Mouse (Mus musculus): Measurements from ENCODE around the gene Gm28308. TPM values are rescaled to one million over a fixed set of nuclear protein-coding genes. Genes with fewer than 3 reads are reported as not detected.

The Gm28308 gene
- polyA plus RNA-seq, 1 experiment from 2014 or later = not detected

DNA sequence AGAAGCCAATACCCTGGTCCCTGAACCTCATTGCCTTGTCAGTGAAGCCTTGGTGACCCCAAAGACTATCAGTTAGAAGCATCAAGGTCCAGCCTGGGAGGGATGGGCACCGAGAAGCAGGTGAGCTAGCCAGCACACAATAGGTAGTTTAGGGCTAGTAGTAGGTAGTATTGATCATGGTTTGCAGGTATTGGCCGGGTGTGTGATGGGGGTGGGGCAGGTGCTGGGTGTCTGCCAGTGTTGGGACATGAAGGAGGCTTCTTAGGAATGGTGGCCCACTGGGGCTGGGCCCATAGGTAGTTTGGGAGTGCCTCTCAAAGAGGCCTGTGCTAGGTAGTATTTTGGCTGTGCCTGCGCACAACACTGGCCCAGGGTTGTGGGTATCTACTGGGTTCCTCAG lies 1.9 kb upstream of the Gm28308 start:
- no peak for ATAC-seq (ENCODE audit: insufficient number of reproducible peaks, low FRiP score, low TSS enrichment, low read depth)
- no peak overlapping the region for H3K4me3 ChIP-seq (replicated peaks)
- no peaks in the 10 kb centered on the region for H3K9me3 ChIP-seq (replicated peaks)
- no peaks in the 10 kb centered on the region for H3K36me3 ChIP-seq
- no peak overlapping the region for H3K4me2 ChIP-seq (replicated peaks)
- H3K9ac ChIP-seq = no peak overlapping the region
- H3K4me1 ChIP-seq = peaks cover 24% of the 10 kb centered on the region
- H3K27me3 ChIP-seq = peaks cover 99% of the 10 kb centered on the region
- 12% methylated on average over 3 of the region's 3 CpGs for WGBS
- no peak overlapping the region for H3K27ac ChIP-seq (replicated peaks)

DNA sequence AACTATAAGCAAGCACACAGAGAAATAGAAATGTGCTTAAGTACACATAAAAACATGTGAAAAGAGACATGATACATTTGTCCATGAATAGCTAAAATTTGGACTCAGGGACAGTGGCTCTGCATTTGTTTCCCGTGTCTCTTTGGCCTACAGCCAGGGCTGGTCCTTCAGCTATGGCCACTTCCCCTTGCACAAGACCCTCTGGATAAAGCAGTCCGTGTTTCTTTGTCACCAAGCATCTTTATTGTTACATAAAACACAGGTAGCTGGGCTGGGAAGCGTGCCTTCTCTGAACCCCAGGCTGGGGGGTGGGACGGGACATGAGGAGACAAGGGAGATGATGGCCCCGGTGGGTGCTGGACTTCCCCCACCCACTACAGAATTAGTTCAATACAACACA lies 1.1 kb upstream of the Gm28308 start:
- Histone ChIP-seq H3K4me3 (replicated peaks) (no peak overlapping the region), H3K27ac (replicated peaks) (no peak overlapping the region), H3K4me1 (peaks cover 24% of the 10 kb centered on the region), H3K27me3 (peaks cover 99% of the 10 kb centered on the region), H3K9me3 (replicated peaks) (no peaks in the 10 kb centered on the region), H3K36me3 (no peaks in the 10 kb centered on the region), H3K9ac (no peak overlapping the region), H3K4me2 (replicated peaks) (no peak overlapping the region)
- ATAC-seq (ENCODE audit: insufficient number of reproducible peaks, low FRiP score, low TSS enrichment, low read depth) = no peak
- WGBS = 11% methylated on average over 5 of the region's 5 CpGs

DNA sequence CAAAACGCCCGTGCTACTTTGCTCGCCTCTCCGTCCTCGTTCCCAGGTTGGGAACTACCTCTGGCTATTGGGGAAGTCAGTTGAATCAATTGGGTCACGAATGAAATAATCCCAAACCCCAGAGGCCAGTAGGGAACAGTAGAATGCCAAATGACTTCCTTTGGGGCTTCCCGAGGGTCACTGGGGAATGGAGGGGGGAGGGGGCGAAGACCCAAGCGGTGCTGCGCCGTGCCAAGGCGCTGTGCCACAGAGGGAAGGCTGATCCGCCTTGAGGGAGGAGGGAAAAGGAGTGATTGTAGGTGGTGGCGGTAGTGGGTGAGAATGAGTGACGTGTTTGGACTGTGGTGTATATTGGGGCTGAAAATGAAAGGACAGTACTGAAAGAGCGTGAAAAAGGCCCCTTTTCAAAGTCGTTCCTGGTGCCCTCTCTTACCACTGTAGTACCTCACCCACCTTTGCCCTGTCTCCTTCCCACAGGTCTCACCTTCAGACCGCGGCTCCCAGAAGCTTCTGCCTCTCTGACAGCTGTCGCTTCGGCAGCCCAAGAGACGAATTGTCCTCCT lies 502 bp downstream of the Gm28308 start:
- H3K9me3 ChIP-seq (replicated peaks) = no peaks in the 10 kb centered on the region
- no peak for ATAC-seq (ENCODE audit: insufficient number of reproducible peaks, low FRiP score, low TSS enrichment, low read depth)
- WGBS = under 1% methylated on average over 22 of the region's 22 CpGs
- no peak overlapping the region for H3K27ac ChIP-seq (replicated peaks)
- H3K27me3 ChIP-seq = peaks cover 98% of the 10 kb centered on the region
- H3K36me3 ChIP-seq = no peaks in the 10 kb centered on the region
- H3K4me3 ChIP-seq (replicated peaks) = peak overlapping the region; percentile 24
- no peak overlapping the region for H3K4me2 ChIP-seq (replicated peaks)
- H3K9ac ChIP-seq = no peak overlapping the region
- peaks cover 30% of the 10 kb centered on the region for H3K4me1 ChIP-seq

DNA sequence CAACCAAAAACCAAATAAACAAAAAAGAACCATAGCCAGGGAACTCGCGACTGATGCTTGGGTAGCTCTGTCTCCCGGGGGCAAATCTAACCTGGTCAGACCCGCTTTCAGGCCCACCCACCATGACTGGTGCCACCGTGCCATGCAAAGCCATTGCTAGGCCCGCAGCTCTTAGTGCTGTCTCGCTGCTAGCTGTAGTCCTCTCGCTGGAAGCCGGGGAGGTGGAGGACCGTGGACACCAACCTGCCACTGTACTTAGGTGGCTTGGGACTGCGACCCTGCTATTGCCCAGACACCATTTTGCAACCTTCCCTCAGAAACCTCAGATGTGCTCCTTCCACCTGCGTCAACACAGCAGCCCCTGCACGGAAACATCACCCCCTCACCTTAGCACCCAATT lies 1.2 kb downstream of the Gm28308 start:
- H3K9ac ChIP-seq = no peak overlapping the region
- 5% methylated on average over 13 of the region's 13 CpGs for WGBS
- H3K4me2 ChIP-seq (replicated peaks) = no peak overlapping the region

DNA sequence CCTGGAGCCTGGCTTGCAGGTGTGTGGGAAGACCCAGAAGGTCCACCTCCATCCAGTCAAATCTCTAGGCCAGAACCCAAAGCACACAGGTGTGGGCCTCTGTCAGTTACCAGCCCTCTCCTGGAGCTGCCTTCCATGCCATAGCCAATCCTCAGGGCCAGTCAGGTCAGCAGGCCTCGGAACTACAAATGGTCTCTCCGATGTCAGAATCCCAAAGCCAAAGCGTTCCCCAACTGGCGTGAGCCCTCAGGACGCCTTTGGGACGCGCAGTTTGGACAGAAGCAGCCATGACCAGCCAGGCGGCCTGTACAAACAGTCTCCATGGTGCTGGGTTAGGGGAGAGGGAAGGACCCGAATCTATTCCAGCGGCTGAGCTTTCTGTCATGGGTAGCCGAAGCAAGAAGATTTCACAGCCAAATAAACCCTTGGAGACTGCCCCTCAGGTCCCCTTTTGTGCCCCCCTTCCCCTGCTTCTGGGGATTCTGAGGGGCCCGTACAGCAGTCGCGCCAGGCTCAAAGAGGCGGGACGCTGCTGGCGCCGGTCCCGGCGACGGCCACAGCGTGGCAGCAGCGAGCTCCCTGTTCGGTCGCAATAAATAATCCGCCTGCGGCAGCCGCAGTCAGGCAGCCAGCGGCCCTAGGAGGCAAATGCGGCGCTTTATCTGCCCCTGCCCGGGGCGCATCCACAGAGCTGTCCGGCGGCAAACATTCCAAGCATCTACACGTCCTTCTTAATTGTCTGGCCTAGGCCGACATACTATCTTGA lies 1.8 kb downstream of the Gm28308 start:
- Histone ChIP-seq H3K27ac (replicated peaks) (no peak overlapping the region), H3K9ac (no peak overlapping the region), H3K9me3 (replicated peaks) (no peaks in the 10 kb centered on the region), H3K4me3 (replicated peaks) (0 out of 2 replicates have a peak overlapping the region, but pooled peaks have one; percentile 10), H3K4me1 (peaks cover 20% of the 10 kb centered on the region; the same call in 1 of the 2 replicates), H3K27me3 (peaks cover 98% of the 10 kb centered on the region), H3K36me3 (no peaks in the 10 kb centered on the region), H3K4me2 (replicated peaks) (no peak overlapping the region)
- WGBS = 2% methylated on average over 37 of the region's 37 CpGs
- ATAC-seq (ENCODE audit: insufficient number of reproducible peaks, low FRiP score, low TSS enrichment, low read depth) = peak; percentile 19; the same call in 1 of the 2 replicates

More for the DNA sequence above, 1.2 kb downstream of the Gm28308 start:
- H3K4me3 ChIP-seq (replicated peaks) = 0 out of 2 replicates have a peak overlapping the region, but pooled peaks have one; percentile 10
- H3K27me3 ChIP-seq = peaks cover 98% of the 10 kb centered on the region
- H3K4me1 ChIP-seq = peaks cover 24% of the 10 kb centered on the region
- no peak for ATAC-seq (ENCODE audit: insufficient number of reproducible peaks, low FRiP score, low TSS enrichment, low read depth)
- H3K27ac ChIP-seq (replicated peaks) = no peak overlapping the region
- no peaks in the 10 kb centered on the region for H3K9me3 ChIP-seq (replicated peaks)
- no peaks in the 10 kb centered on the region for H3K36me3 ChIP-seq

DNA sequence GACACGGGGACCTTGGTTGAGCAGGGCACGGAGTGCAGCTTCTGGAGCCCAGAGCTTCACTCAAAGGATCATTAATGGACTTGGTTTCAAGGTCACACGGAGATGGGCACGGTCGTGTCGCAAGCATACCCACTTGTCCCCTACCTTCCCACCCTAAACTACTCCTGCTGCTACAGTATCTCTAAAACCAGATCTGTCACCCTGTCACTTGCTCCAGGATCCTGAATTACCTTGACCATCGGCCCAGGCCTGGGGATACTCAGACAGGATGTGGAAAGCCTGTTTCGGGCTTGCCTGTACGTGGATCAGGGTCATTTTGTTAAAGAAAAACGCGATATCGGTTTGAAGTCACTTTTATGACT lies 3.5 kb downstream of the Gm28308 start:
- peaks cover 21% of the 10 kb centered on the region; the same call in 1 of the 2 replicates for H3K4me1 ChIP-seq
- H3K36me3 ChIP-seq = no peaks in the 10 kb centered on the region
- H3K4me3 ChIP-seq (replicated peaks) = no peak overlapping the region
- H3K9ac ChIP-seq = no peak overlapping the region
- no peaks in the 10 kb centered on the region for H3K9me3 ChIP-seq (replicated peaks)
- no peak for ATAC-seq (ENCODE audit: insufficient number of reproducible peaks, low FRiP score, low TSS enrichment, low read depth)
- H3K27me3 ChIP-seq = peaks cover 98% of the 10 kb centered on the region
- 9% methylated on average over 12 of the region's 12 CpGs for WGBS
- H3K4me2 ChIP-seq (replicated peaks) = no peak overlapping the region
- H3K27ac ChIP-seq (replicated peaks) = no peak overlapping the region

DNA sequence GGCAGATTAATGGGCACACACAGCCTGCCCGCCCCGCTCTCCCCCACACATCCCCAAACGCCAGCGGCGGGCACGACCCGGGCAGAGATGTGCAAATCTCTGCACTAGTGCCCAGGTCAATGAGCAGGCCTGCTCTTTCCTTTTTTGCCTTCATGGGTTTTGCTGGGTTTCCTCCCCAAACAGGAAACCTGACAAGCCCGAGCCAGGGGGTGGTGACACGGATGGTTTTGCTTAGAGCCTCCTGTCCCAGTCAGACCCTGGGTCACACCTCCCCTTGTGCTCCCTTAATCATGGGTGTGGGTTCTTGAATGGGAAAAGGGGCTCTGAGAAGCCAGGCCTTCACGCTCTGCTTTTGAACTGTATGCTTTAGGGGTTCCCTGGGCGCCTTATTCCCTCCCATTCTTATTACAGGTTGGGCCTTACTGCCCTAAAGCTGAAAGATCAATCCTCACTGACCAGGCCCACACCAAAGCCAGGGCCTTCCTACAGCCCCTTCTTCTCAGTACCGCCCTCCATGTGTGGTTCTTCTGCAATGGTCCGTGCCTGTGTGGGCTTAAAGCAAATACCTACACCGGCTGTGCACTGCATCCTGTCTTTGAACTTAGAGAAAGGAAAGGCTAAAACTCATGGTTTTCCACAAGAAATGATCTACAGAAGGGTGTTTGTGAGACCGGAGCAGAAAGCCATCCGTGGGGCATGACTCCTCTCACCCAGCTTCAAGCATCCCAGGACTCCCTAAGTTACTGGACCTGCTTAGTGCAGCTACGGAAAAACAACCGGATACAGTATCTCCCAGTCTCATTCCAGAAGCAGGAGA lies 4.1 kb downstream of the Gm28308 start:
- Histone ChIP-seq H3K4me1 (peaks cover 27% of the 10 kb centered on the region), H3K27ac (replicated peaks) (no peak overlapping the region), H3K4me3 (replicated peaks) (no peak overlapping the region), H3K9me3 (replicated peaks) (no peaks in the 10 kb centered on the region), H3K27me3 (peaks cover 98% of the 10 kb centered on the region), H3K4me2 (replicated peaks) (no peak overlapping the region), H3K9ac (no peak overlapping the region), H3K36me3 (no peaks in the 10 kb centered on the region)
- 4% methylated on average over 18 of the region's 18 CpGs for WGBS
- ATAC-seq (ENCODE audit: insufficient number of reproducible peaks, low FRiP score, low TSS enrichment, low read depth) = no peak

DNA sequence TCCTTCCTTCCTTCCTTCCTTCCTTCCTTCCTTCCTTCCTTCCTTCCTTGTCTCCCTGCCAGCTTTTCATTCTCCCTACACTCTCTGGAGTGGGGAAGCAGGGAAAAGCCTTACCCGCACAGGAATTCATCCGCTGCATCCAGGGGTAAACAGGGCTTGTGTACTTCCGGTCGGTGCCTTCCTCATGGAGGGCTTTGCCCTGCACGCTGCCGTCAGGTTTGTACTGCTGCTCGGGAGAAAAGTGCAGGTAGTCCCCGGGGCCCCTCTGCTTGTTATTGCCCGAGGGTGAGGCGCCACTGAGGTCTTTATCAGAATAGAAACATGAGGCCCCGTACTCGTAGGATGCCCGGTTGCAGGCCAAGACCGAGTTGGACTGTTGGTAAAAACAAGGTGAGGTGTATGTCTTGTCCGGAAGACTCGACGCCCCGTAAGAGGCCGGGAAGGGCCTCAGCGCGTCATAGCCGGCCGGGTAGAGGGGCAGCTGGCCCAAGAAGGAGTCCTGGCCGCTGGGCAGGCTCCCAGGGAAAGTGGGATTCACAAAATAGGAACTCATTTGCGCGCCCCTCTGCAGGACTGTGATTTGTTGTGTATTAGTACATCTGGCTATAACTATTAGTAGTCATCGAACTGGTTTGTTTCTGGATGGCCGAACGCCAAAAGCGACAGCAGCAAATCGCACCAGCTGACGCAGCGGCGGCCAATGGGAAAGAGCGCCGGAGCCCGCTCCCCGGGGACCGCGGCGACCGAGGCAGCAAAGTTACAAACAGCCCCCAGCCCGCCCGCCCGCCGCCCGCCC lies 4.9 kb downstream of the Gm28308 start, which contains the start of gene Hoxa6:
Gene Hoxa6, minus strand, starts transcription at position 651 of the 796 bp plus-strand sequence.
- H3K27me3 ChIP-seq = peaks cover 98% of the 10 kb centered on the region
- no peak within 1 kb of the TSS for H3K4me3 ChIP-seq (replicated peaks)
- H3K27ac ChIP-seq (replicated peaks) = no peak within 1 kb of the TSS
- no peaks in the 10 kb centered on the region for H3K9me3 ChIP-seq (replicated peaks)
- no peak within 1 kb of the TSS for H3K4me2 ChIP-seq (replicated peaks)
- H3K4me1 ChIP-seq = peaks cover 35% of the 10 kb centered on the region
- 1% methylated on average over 47 of the region's 47 CpGs for WGBS
- H3K36me3 ChIP-seq = no peaks in the 10 kb centered on the region
- no peak within 1 kb of the TSS for H3K9ac ChIP-seq
- no peak for ATAC-seq (ENCODE audit: insufficient number of reproducible peaks, low FRiP score, low TSS enrichment, low read depth)

DNA sequence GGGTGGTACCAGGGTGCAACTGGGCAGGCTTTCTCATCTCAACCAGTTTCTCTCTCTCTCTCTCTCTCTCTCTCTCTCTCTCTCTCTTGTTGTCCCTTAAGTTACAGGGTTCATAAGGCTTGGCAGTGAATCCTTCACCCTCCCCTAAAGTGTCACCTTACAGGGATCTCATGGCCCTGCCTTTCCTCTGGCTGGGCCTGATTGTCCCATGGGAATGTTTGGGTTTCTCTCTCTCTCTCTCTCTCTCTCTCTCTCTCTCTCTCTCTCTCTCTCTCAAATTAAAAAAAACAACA lies 5.5 kb downstream of the Gm28308 start:
- Histone ChIP-seq H3K4me3 (replicated peaks) (no peak overlapping the region), H3K9ac (no peak overlapping the region), H3K4me2 (replicated peaks) (no peak overlapping the region), H3K36me3 (no peaks in the 10 kb centered on the region), H3K4me1 (peaks cover 30% of the 10 kb centered on the region), H3K9me3 (replicated peaks) (no peaks in the 10 kb centered on the region), H3K27ac (replicated peaks) (no peak overlapping the region), H3K27me3 (peaks cover 98% of the 10 kb centered on the region)
- ATAC-seq (ENCODE audit: insufficient number of reproducible peaks, low FRiP score, low TSS enrichment, low read depth) = no peak

DNA sequence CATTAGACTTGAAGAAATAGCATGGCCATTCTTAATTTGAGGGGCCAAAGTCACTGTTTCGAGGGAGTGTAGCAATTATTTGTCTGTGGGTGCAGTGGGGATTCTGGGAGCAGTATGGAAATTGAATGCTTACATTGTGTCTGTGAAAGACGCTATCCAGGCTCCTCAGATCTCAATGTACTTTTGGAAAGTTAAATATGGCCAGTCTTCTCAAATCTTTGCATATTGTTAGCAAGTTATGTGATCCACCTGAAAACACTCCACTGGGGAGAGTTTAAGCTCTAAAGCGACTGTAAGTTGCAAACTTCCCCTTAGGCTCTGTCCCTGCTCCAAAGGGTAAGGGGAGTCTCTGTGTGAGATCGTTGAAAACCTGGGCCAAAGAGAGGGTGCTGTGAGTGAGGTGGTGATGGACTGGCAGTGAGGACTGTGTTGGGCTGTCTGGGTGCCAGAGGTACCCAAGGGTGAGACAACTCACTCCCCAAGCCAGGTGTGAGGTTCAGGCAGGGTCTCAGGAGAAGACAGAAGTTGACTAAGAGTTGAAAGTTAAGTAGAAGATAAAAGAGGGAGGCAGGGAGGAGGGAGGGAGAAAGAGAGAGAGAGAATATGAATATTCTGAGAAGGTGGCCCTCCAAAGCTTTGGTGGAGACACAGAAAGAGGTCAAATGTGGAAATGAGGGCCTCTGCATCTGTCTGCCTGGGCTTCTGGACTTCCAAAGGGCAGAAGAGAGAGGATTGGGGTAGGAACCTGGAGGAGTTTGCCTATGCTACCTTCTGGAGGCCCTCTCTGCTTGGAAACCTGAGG lies 6.1 kb downstream of the Gm28308 start:
- H3K27ac ChIP-seq (replicated peaks) = no peak overlapping the region

More for the DNA sequence above, 6.1 kb downstream of the Gm28308 start:
- no peaks in the 10 kb centered on the region for H3K9me3 ChIP-seq (replicated peaks)
- H3K4me3 ChIP-seq (replicated peaks) = no peak overlapping the region
- ATAC-seq (ENCODE audit: insufficient number of reproducible peaks, low FRiP score, low TSS enrichment, low read depth) = no peak
- H3K27me3 ChIP-seq = peaks cover 98% of the 10 kb centered on the region
- 3% methylated on average over 4 of the region's 4 CpGs for WGBS
- no peaks in the 10 kb centered on the region for H3K36me3 ChIP-seq
- H3K4me2 ChIP-seq (replicated peaks) = no peak overlapping the region
- H3K9ac ChIP-seq = no peak overlapping the region
- peaks cover 29% of the 10 kb centered on the region for H3K4me1 ChIP-seq
